Mouse (Mus musculus) lung, embryonic 16.5 days (tissue): ENCODE data around the gene Galnt10. TPM values are rescaled to one million over a fixed set of nuclear protein-coding genes. Genes with fewer than 3 reads are reported as not detected.

Experiments
- ATAC-seq: fragments of 200-750 bp; cut with Nextera tagmentation; 2 replicates; pipeline ENCODE4 v1.8.0; 2017; ENCODE audit warnings: low read depth, mild to moderate bottlenecking, moderate library complexity
- H3K27ac ChIP-seq: fragments of 300-500 bp; sonication (generic); 2 replicates; pipeline ENCODE4 v1.5.1; 2014; ENCODE audit warnings: mild to moderate bottlenecking, control low read depth, low read length
- H3K27me3 ChIP-seq: fragments of 300-500 bp; sonication (generic); 2 replicates; pipeline ENCODE4 v1.6.1; 2014; ENCODE audit warnings: low read depth, low read length, mixed read lengths; ENCODE audit not compliant: control insufficient read depth, insufficient read depth
- H3K36me3 ChIP-seq: fragments of 300-500 bp; sonication (generic); 2 replicates; pipeline ENCODE4 v1.6.1; 2014; ENCODE audit warnings: low read length; ENCODE audit not compliant: control insufficient read depth, insufficient read depth
- H3K4me1 ChIP-seq: fragments of 300-500 bp; sonication (generic); replicated peaks from 2 replicates; pipeline ENCODE4 v1.6.1; 2014; ENCODE audit warnings: low read length, mixed read lengths; ENCODE audit not compliant: control insufficient read depth, insufficient read depth
- H3K4me2 ChIP-seq: fragments of 300-500 bp; sonication (generic); 2 replicates; pipeline ENCODE4 v1.6.1; 2014; ENCODE audit warnings: low read depth, low read length, control low read depth
- H3K4me3 ChIP-seq: fragments of 300-500 bp; sonication (generic); 2 replicates; pipeline ENCODE4 v1.5.1; 2014; ENCODE audit warnings: mild to moderate bottlenecking, low read length, control low read depth
- H3K9ac ChIP-seq: fragments of 300-500 bp; sonication (generic); 2 replicates; pipeline ENCODE4 v1.6.1; 2014; ENCODE audit warnings: low read length, control low read depth
- H3K9me3 ChIP-seq: fragments of 300-500 bp; sonication (generic); 2 replicates; pipeline ENCODE4 v1.6.1; 2016; ENCODE audit warnings: low read length; ENCODE audit not compliant: control insufficient read depth
- WGBS: fragments of 180-500 bp; shearing (Covaris S2); extraction: QIAGEN DNeasy Blood & Tissue Kit; methylation state at CpG from one replicate; pipeline ENCODE4 v1.1.7; 2014; 5-methylcytosine and 5-hydroxymethylcytosine counted together
- polyA plus RNA-seq: library from polyadenylated mRNA; unstranded; fragments of >200 nt; fragmentation: Nextera tagmentation; extraction: Ambion mirVana; gene quantifications from 2 replicates; pipeline ENCODE4 v1.2.1, GENCODE M21; 2015

Gene Galnt10
- 12.4 and 12.8 TPM in 2 replicates for polyA plus RNA-seq

DNA sequence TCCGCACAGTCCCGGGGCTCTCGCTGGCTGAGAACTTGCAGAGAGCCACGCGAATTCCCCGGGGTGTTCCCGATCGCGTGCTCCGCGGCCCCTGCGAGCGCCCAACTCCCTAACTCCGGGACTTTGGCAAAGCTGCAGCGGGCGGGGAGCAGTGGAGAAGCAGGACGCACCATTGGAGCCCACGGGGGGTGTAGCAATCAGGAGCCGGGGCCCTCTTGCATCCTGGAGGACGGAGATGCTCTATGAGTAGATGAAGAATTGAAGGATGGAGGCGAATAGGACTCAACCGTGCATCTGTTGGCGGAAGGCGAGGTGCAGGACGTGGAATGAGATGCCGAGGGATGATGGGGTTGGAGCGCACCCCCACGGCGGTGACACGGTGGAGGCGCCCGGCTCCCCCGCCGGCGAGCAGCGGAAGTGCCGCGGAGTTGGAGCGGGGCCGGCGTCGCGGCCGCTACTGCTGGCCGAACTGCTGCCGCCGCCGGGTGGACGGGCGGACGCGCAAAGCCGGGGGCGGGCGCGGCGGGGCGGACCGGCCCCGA is at the start of gene Galnt10:
Galnt10 (plus strand) TSS at position 425 of the 542 bp plus-strand sequence.
- Histone ChIP-seq H3K36me3 (no peaks in the 10 kb centered on the region), H3K9ac (peak within 1 kb of the TSS; percentile 87), H3K4me2 (peak within 1 kb of the TSS; percentile 98), H3K4me3 (peak within 1 kb of the TSS; percentile 78), H3K27ac (peak within 1 kb of the TSS; percentile 71), H3K4me1 (peaks cover 3% of the 10 kb centered on the region; the same call in 1 of the 2 replicates), H3K27me3 (no peaks in the 10 kb centered on the region; the same call in none of the 2 replicates), H3K9me3 (no peaks in the 10 kb centered on the region)
- peak; percentile 94 for ATAC-seq
- WGBS: under 1% methylated on average over 35 of the region's 60 CpGs

DNA sequence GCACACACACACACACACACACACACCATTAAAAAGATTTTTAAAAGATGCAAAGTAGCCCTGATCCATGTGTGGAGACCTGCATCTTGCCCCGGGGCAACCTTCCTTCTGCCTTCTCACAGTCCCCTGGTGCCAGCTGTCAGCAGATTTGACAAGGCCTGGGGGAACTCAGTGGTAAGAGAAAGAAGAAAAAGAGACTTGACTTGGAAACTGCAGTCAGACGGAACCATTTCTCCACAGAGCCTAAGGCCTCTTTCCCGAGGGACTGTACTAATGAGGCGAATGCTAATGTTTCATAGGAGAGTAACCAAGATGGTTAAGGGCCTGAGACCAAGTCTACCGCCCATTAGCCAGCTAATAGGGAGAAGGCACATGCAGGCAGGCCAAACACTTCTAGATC is 49.3 kb upstream of the Galnt10 start:
- Histone ChIP-seq H3K9ac (no peak overlapping the region), H3K4me1 (no peaks in the 10 kb centered on the region; the same call in 1 of the 2 replicates), H3K4me3 (no peak overlapping the region), H3K27ac (no peak overlapping the region), H3K4me2 (no peak overlapping the region), H3K9me3 (no peaks in the 10 kb centered on the region), H3K27me3 (no peaks in the 10 kb centered on the region; the same call in 1 of the 2 replicates), H3K36me3 (no peaks in the 10 kb centered on the region)
- no peak for ATAC-seq
- 82% methylated on average over 5 of the region's 5 CpGs for WGBS

DNA sequence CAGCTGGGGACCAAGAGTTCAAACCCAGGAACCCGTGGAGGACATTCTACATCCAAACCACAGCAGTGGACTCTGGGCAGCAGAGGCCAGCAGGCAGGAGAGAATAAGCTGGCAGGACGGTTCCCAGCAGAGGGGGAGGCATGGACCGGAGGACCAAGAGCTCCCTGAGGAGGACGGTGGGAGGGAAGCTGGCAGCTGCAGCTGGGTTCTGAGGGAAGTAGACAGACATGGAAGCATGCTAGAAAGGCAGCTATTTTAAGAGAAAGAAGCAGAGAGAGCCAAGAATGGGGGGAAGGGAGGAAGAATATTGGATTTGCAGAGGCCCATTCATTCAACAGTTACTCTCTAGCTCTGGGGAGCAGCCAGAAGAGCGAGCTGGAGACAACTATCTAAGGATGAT is 47.1 kb upstream of the Galnt10 start:
- 51% methylated on average over 5 of the region's 5 CpGs for WGBS
- Histone ChIP-seq H3K4me2 (no peak overlapping the region), H3K9ac (no peak overlapping the region), H3K9me3 (no peaks in the 10 kb centered on the region), H3K4me1 (no peaks in the 10 kb centered on the region; the same call in 1 of the 2 replicates), H3K27me3 (no peaks in the 10 kb centered on the region; the same call in 1 of the 2 replicates), H3K36me3 (no peaks in the 10 kb centered on the region), H3K4me3 (no peak overlapping the region), H3K27ac (no peak overlapping the region)
- ATAC-seq: peak; percentile 71

DNA sequence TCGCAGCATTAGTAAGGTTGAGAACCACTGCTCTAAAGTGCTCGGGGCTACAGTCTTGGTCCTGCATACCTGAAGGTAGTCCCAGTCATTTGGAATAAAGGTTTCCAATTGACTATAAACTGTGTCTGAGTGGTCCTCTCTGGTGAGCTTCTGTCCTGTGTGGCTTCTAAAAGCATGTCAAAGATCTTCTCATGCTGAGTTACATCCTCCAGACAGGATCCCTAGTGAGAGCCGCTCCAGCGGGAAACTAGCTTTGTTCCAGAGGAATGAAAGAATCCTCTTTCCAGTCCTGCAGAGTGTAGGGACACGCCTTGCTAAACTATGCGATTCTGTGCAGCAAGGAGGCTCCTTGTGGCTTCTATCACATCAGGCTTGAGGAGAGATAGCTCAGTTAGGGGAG is 45.9 kb upstream of the Galnt10 start:
- Histone ChIP-seq H3K9me3 (no peaks in the 10 kb centered on the region), H3K36me3 (no peaks in the 10 kb centered on the region), H3K27ac (no peak overlapping the region), H3K4me1 (no peaks in the 10 kb centered on the region; the same call in 1 of the 2 replicates), H3K27me3 (no peaks in the 10 kb centered on the region; the same call in 1 of the 2 replicates), H3K9ac (no peak overlapping the region), H3K4me3 (no peak overlapping the region), H3K4me2 (no peak overlapping the region)
- no peak for ATAC-seq
- 76% methylated on average over 6 of the region's 6 CpGs for WGBS

DNA sequence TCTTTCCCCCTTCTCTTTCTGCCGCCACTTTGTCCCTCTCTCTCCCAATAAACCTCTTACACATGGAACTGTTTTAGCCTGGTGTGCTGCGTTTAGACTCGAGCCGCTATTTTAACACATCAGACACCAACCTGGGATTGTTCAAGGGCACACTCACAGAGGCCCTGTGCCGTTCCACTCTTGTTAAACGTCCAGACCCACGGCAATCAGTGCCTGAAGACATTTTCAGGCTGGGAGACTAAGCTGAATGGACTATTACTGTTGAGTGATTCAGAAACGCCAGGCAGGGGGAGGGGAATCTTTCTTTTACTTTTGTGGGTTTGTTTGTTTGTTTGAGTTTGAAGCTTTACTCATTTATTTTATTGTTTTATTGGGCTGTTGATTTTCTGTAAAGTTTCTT is 45.1 kb upstream of the Galnt10 start:
- no peaks in the 10 kb centered on the region for H3K9me3 ChIP-seq
- no peak overlapping the region for H3K27ac ChIP-seq
- H3K4me3 ChIP-seq: no peak overlapping the region
- ATAC-seq: no peak
- no peak overlapping the region for H3K9ac ChIP-seq
- no peak overlapping the region for H3K4me2 ChIP-seq
- no peaks in the 10 kb centered on the region; the same call in 1 of the 2 replicates for H3K27me3 ChIP-seq
- no peaks in the 10 kb centered on the region for H3K36me3 ChIP-seq
- WGBS: 47% methylated on average over 8 of the region's 8 CpGs
- no peaks in the 10 kb centered on the region; the same call in 1 of the 2 replicates for H3K4me1 ChIP-seq

DNA sequence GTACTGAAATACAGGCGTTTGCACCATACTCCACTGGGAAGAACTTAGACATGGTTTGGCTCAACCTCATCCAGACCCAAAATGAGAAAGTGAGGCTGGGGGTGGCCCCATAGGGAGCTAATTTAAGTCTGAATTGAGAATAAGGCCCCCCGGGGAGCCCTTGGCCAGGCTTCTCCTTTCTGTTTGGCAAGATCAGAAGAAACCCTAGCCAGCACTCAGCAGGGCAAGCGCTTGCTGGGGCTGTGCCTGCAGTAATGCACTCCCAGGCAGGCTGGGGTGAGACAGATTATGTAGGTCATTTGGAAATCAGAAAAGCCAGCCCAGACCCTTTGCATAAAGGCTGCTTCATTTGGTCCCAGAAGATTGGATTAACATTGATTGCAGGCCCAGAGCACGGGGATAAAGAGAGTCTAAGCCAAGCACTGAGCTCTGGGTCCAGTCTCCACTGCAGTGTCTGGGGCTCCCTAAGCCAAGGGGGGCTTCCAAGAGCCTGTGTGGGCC is 44.6 kb upstream of the Galnt10 start:
- no peak overlapping the region for H3K4me3 ChIP-seq
- ATAC-seq: peak; percentile 75
- H3K36me3 ChIP-seq: no peaks in the 10 kb centered on the region
- H3K27ac ChIP-seq: no peak overlapping the region
- no peak overlapping the region for H3K9ac ChIP-seq
- H3K27me3 ChIP-seq: no peaks in the 10 kb centered on the region; the same call in 1 of the 2 replicates
- H3K4me1 ChIP-seq: no peaks in the 10 kb centered on the region; the same call in 1 of the 2 replicates
- no peak overlapping the region for H3K4me2 ChIP-seq
- H3K9me3 ChIP-seq: no peaks in the 10 kb centered on the region
- 18% methylated on average over 4 of the region's 4 CpGs for WGBS

DNA sequence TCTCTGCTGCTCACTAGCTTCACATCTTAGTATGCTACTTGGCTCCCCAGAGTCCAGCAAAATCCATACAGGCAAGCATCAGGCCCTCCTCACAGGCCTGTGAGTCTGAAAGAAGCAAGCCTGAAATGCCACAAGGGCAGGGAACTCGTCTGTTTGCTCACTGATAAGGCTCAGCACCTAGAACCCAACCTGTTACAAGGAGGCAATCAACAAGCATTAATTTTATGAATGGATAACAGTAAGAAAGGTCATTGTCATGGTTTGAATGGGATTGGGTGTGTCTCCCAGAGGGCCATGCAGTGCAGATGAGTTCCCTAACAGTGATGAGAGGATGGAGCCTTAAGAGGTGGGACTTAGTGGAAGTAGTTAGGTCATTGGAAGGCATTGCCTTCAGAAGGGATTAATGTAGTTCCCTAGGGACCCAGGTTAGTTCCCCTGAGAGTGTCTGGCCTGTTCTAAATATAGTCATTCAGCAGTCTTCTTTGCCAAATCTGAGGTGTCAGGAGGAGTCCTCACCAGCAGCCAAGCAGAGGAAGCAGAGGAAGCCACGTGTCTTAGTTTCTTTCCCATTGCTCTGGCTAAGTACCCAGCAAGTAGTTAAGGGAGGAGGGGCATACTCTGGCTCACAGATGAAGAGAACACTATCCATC is 43.3 kb upstream of the Galnt10 start:
- Histone ChIP-seq H3K27me3 (no peaks in the 10 kb centered on the region; the same call in 1 of the 2 replicates), H3K9me3 (no peaks in the 10 kb centered on the region), H3K9ac (no peak overlapping the region), H3K4me3 (no peak overlapping the region), H3K4me2 (no peak overlapping the region), H3K27ac (no peak overlapping the region), H3K4me1 (no peaks in the 10 kb centered on the region; the same call in 1 of the 2 replicates), H3K36me3 (no peaks in the 10 kb centered on the region)
- 40% methylated on average over 2 of the region's 2 CpGs for WGBS
- no peak for ATAC-seq

DNA sequence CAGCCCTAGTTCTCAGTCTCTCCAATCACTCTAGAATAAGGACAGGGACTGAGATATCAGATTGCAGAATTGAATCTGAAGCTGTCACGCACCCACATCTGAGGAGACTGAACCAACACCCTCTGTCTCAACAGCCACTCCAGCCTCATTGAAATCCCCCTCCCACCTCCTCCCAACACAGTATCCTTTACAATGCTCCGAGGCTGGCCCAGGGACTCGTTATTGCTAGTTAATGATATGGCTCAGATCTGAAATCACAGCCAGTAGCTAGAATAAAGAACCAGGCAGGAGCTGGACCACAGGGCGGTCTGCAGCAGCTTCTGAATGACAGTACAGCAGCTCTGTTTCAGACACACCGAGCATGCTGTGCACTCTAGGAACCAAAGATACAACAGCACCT is 40.2 kb upstream of the Galnt10 start:
- Histone ChIP-seq H3K27ac (no peak overlapping the region), H3K4me3 (no peak overlapping the region), H3K4me2 (no peak overlapping the region), H3K4me1 (no peaks in the 10 kb centered on the region; the same call in 1 of the 2 replicates), H3K9ac (no peak overlapping the region), H3K36me3 (no peaks in the 10 kb centered on the region), H3K27me3 (no peaks in the 10 kb centered on the region; the same call in 1 of the 2 replicates), H3K9me3 (no peaks in the 10 kb centered on the region)
- no peak for ATAC-seq
- WGBS: 49% methylated on average over 5 of the region's 5 CpGs

DNA sequence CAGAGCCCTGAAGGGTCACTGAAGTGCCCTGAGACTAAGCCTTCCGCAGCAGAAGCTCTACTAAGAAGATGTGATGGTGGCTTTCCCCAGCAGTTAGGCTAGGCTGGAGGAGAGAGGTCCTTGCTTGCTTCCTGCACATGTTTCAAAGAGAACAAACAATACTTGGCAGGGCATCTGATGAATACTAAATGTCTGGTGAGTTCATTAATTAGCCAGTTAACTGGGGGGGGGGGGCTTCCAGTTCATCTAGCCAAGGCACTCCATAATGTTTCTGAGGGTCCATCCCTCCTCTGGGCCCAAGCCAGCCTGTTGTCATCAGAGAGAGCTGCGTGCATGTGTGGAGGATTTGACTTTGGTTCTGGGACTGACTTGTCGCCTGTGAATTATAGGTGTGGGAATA is 39.6 kb upstream of the Galnt10 start:
- H3K9ac ChIP-seq: no peak overlapping the region
- H3K9me3 ChIP-seq: no peaks in the 10 kb centered on the region
- no peak overlapping the region for H3K4me2 ChIP-seq
- no peaks in the 10 kb centered on the region for H3K36me3 ChIP-seq
- H3K27ac ChIP-seq: no peak overlapping the region
- WGBS: 71% methylated on average over 3 of the region's 3 CpGs
- no peak for ATAC-seq
- no peak overlapping the region for H3K4me3 ChIP-seq
- H3K27me3 ChIP-seq: no peaks in the 10 kb centered on the region; the same call in 1 of the 2 replicates
- no peaks in the 10 kb centered on the region; the same call in 1 of the 2 replicates for H3K4me1 ChIP-seq
